Mouse (Mus musculus) lung, embryonic 14.5 days (tissue): Measurements from ENCODE around the gene Klhdc3. TPM values are rescaled to one million over a fixed set of nuclear protein-coding genes. Genes with fewer than 3 reads are reported as not detected.

Experiments used
- ATAC-seq: fragments of 200-750 bp; cut with Nextera tagmentation; 2 replicates; pipeline ENCODE4 v1.8.0; 2017; ENCODE audit warnings: mild to moderate bottlenecking, moderate TSS enrichment, moderate library complexity; ENCODE audit not compliant: insufficient read depth
- DNase-seq: peaks from one replicate; pipeline ENCODE4 v3.0.0-alpha.2; 2015
- H3K27ac ChIP-seq: fragments of 300-500 bp; sonication (generic); 2 replicates; pipeline ENCODE4 v1.5.1; 2014; ENCODE audit warnings: low read depth, mild to moderate bottlenecking, moderate library complexity
- H3K27me3 ChIP-seq: fragments of 300-500 bp; sonication (generic); 2 replicates; pipeline ENCODE4 v1.6.1; 2014; ENCODE audit warnings: low read length, control low read depth; ENCODE audit not compliant: insufficient read depth
- H3K36me3 ChIP-seq: fragments of 300-500 bp; sonication (generic); 2 replicates; pipeline ENCODE4 v1.6.1; 2014; ENCODE audit warnings: control low read depth; ENCODE audit not compliant: insufficient read depth
- H3K4me1 ChIP-seq: fragments of 300-500 bp; sonication (generic); 2 replicates; pipeline ENCODE4 v1.6.1; 2014; ENCODE audit warnings: antibody characterized with exemption, control low read depth; ENCODE audit not compliant: insufficient read depth
- H3K4me2 ChIP-seq: fragments of 300-500 bp; sonication (generic); 2 replicates; pipeline ENCODE4 v1.6.1; 2014; ENCODE audit warnings: mild to moderate bottlenecking
- H3K4me3 ChIP-seq: fragments of 300-500 bp; sonication (generic); 2 replicates; pipeline ENCODE4 v1.5.1; 2014; ENCODE audit warnings: low read depth, low read length
- H3K9ac ChIP-seq: fragments of 300-500 bp; sonication (generic); 2 replicates; pipeline ENCODE4 v1.6.1; 2014
- H3K9me3 ChIP-seq: fragments of 300-500 bp; sonication (generic); 2 replicates; pipeline ENCODE4 v1.6.1; 2016; ENCODE audit warnings: low read depth, low read length, control low read depth
- CTCF ChIP-seq: IDR thresholded peaks from 2 replicates; pipeline ENCODE4 v1.5.1; 2016; ENCODE audit warnings: antibody characterized with exemption, low read depth
- WGBS: fragments of 180-500 bp; shearing (Covaris S2); extraction: QIAGEN DNeasy Blood & Tissue Kit; methylation state at CpG from one replicate; pipeline ENCODE4 v1.1.7; 2014; 5-methylcytosine and 5-hydroxymethylcytosine counted together
- polyA plus RNA-seq: library from polyadenylated mRNA; unstranded; fragments of >200 nt; fragmentation: Nextera tagmentation; extraction: Ambion mirVana; gene quantifications from 2 replicates; pipeline ENCODE4 v1.2.1, GENCODE M21; 2014

Klhdc3 gene
- 108 and 111 TPM in 2 replicates for polyA plus RNA-seq

DNA sequence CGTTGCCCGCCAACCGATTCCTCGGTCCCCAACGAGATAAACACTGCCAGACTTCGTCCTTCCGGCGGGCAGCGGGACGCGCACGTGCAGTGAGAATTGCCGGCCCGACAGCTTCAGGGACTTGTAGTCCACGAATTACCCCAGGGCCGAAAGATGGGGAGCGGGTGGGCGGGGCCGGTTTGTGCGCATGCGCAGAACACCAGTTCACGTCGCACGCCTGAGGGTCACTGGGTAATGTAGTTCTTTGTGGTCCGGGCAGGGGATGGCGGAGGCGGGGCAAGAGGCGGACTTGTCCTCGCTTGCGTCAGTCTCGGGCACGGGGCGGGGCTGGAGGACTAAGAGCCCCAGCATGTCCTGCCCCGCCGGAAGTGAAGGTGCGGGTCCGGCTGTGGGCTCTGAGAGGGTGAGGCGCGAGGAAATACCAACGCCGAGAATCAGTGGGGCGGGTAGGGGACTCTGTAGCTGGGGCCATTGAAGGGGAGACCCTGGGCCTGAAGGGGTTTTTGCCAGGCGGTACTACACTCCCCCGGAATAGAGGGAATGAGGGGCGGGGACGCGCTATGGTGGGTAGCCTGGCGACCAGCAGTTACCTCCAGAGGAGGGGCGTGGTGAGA, at the start of gene Klhdc3:
Gene Klhdc3, minus strand, starts transcription at position 155 of the 614 bp plus-strand sequence.
- H3K4me2 ChIP-seq: peak within 1 kb of the TSS; percentile 88
- TF ChIP-seq CTCF: peak; percentile 16; the same call in 1 of the 2 replicates
- no peaks in the 10 kb centered on the region for H3K27me3 ChIP-seq
- ATAC-seq: peak; percentile 98
- peak within 1 kb of the TSS; percentile 85 for H3K27ac ChIP-seq
- no peaks in the 10 kb centered on the region for H3K9me3 ChIP-seq
- peaks cover 14% of the 10 kb centered on the region for H3K4me1 ChIP-seq
- peak within 1 kb of the TSS; percentile 66 for H3K9ac ChIP-seq
- DNase-seq: peak; percentile 99
- H3K4me3 ChIP-seq: peak within 1 kb of the TSS; percentile 69
- WGBS: under 1% methylated on average over 49 of the region's 49 CpGs
- H3K36me3 ChIP-seq: peaks cover 59% of the 10 kb centered on the region

GRCm38 (mm10) chr17:46728904-46729318, 48.2 kb upstream of the Klhdc3 start, which contains the start of gene Gnmt:
TSS of gene Gnmt (minus strand) at chr17:46729168.
- peak; percentile 48; the same call in 1 of the 2 replicates for ATAC-seq
- Histone ChIP-seq H3K9me3 (no peaks in the 10 kb centered on the region), H3K4me2 (peak within 1 kb of the TSS; percentile 57), H3K27ac (no peak within 1 kb of the TSS), H3K4me1 (no peaks in the 10 kb centered on the region), H3K27me3 (peaks cover 9% of the 10 kb centered on the region; the same call in 1 of the 2 replicates), H3K9ac (no peak within 1 kb of the TSS), H3K4me3 (peak within 1 kb of the TSS; percentile 25), H3K36me3 (peaks cover 14% of the 10 kb centered on the region; the same call in 1 of the 2 replicates)
- WGBS: 16% methylated on average over 24 of the region's 24 CpGs
- DNase-seq: peak; percentile 45
- no peak for TF ChIP-seq CTCF

- ATAC-seq (no peak), DNase-seq (no peak)
- Histone ChIP-seq H3K27me3 (peaks cover 9% of the 10 kb centered on the region; the same call in 1 of the 2 replicates), H3K4me3 (peak overlapping the region; percentile 25; the same call in 1 of the 2 replicates), H3K36me3 (peaks cover 17% of the 10 kb centered on the region; the same call in 1 of the 2 replicates), H3K9ac (no peak overlapping the region), H3K4me2 (peak overlapping the region; percentile 57), H3K9me3 (no peaks in the 10 kb centered on the region), H3K27ac (no peak overlapping the region), H3K4me1 (no peaks in the 10 kb centered on the region)
- WGBS: 39% methylated on average over 11 of the region's 11 CpGs
- TF ChIP-seq CTCF: no peak
Measured at GRCm38 (mm10) chr17:46728496-46728895, 47.8 kb upstream of the Klhdc3 start.

- no peak overlapping the region for H3K27ac ChIP-seq
- no peaks in the 10 kb centered on the region for H3K4me1 ChIP-seq
- peak; percentile 45 for TF ChIP-seq CTCF
- 41% methylated on average over 6 of the region's 6 CpGs for WGBS
- no peak overlapping the region for H3K4me3 ChIP-seq
- peaks cover 22% of the 10 kb centered on the region; the same call in 1 of the 2 replicates for H3K36me3 ChIP-seq
- peak; percentile 40 for DNase-seq
- H3K9ac ChIP-seq: no peak overlapping the region
- H3K4me2 ChIP-seq: no peak overlapping the region
- H3K27me3 ChIP-seq: peaks cover 9% of the 10 kb centered on the region; the same call in 1 of the 2 replicates
- no peak for ATAC-seq
- H3K9me3 ChIP-seq: no peaks in the 10 kb centered on the region
Measured at GRCm38 (mm10) chr17:46728021-46728420, 47.3 kb upstream of the Klhdc3 start.

DNA sequence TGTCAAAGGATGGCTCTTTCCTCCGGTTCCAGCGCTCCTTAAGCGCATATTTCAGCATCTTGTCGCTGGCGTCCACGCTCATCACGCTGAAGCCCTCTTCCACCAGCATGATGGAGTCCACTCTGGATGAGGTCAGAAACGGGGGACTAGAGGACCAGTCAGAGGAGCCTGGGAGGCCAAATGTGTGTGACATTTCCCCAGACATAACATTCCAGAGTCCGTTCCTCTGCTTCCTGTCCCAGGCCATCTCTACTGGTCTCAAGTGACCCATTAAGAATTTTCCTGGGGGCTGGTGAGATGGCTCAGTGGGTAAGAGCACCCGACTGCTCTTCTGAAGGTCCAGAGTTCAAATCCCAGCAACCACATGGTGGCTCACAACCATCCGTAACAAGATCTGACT, 46.6 kb upstream of the Klhdc3 start:
- Histone ChIP-seq H3K4me3 (no peak overlapping the region), H3K9ac (no peak overlapping the region), H3K27me3 (peaks cover 9% of the 10 kb centered on the region; the same call in 1 of the 2 replicates), H3K4me1 (no peaks in the 10 kb centered on the region), H3K27ac (no peak overlapping the region), H3K36me3 (peaks cover 24% of the 10 kb centered on the region; the same call in 1 of the 2 replicates), H3K4me2 (no peak overlapping the region), H3K9me3 (no peaks in the 10 kb centered on the region)
- no peak for ATAC-seq
- TF ChIP-seq CTCF: no peak
- 88% methylated on average over 11 of the region's 11 CpGs for WGBS
- no peak for DNase-seq

DNA sequence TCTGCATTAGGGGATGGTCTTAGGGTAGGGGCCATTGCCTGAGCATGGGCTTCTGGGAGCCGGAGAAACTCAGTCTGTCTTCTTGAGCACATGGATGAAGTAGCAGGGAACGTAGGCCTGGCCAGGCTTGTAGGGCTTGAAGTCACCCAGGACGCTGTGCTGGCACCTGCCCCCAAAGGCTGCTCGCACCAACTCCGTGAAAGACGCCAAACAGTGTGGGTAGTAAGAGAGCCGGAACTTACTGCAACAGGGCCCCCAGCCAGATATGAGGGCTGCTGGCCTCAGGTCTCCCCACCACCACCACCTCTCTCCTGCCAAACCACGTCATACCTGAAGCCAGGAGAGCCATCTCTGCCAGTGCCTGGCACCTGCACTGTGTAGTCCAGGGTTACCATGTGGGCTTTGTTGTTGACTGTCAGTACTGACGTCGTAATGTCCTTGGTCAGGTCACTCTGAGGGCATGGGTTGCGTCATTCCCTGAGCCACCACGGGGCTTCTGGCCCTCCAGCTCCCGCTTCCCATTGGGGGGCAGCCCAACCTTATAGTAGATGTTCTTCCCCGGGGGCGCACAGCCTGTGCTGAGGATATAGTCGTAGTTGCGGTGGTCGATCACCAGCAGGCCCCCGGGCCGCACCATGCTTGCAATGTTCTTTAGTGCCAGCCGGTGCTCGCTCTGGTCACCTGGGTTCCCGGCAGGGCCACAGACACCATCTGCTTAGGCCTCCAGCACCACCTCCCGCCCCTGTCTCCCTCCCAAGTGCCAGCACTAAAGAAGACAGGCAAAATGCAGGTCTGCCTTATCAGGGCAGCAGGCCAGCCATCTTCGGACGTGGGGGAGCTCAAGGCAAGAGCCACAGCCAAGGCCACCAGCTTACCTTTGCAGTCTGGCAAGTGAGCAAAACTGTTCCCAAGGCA, 45.3 kb upstream of the Klhdc3 start:
- DNase-seq (no peak), ATAC-seq (no peak)
- WGBS: 86% methylated on average over 26 of the region's 26 CpGs
- Histone ChIP-seq H3K9ac (no peak overlapping the region), H3K9me3 (no peaks in the 10 kb centered on the region), H3K27ac (no peak overlapping the region), H3K4me3 (no peak overlapping the region), H3K27me3 (peaks cover 9% of the 10 kb centered on the region; the same call in 1 of the 2 replicates), H3K36me3 (peaks cover 35% of the 10 kb centered on the region), H3K4me2 (no peak overlapping the region), H3K4me1 (no peaks in the 10 kb centered on the region)
- no peak for TF ChIP-seq CTCF
